Mouse (Mus musculus): ENCODE measurements at regions not wholly inside any gene's neighbourhood (a gene's known extent, or its start where the extent isn't known, plus 50 kb on each side); places are given as distances from the start of the nearest gene placed in this dataset.

DNA sequence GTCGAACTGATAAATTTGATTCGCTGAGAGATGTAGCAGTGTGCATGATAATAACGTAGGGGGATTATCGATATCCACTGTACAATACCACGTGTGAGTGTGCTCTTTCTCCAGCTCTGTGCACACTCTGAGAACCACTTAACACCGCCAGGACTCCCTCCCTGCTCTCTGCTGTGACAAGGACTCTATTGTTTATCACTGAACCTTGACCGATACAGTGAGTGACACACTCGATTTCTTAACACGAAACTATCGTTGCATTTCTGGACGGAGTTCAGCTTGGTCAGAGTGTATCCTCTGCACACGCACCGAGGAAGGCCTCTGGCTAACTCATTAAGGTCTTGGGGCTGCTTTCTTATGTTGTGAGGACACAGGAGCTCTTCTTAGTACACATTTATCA lies 190.7 kb downstream of the Gadd45g start:
- Histone ChIP-seq H3K36me3 (no peaks in the 10 kb centered on the region), H3K4me3 (no peak overlapping the region), H3K9ac (no peak overlapping the region), H3K4me1 (replicated peaks) (peaks cover 26% of the 10 kb centered on the region), H3K4me2 (no peak overlapping the region), H3K9me3 (replicated peaks) (no peaks in the 10 kb centered on the region), H3K27ac (no peak overlapping the region), H3K27me3 (no peaks in the 10 kb centered on the region)
- ATAC-seq (replicated peaks; ENCODE audit: insufficient number of reproducible peaks, insufficient read depth, low FRiP score, low read depth): no peak
- WGBS: 47% methylated on average over 13 of the region's 13 CpGs

DNA sequence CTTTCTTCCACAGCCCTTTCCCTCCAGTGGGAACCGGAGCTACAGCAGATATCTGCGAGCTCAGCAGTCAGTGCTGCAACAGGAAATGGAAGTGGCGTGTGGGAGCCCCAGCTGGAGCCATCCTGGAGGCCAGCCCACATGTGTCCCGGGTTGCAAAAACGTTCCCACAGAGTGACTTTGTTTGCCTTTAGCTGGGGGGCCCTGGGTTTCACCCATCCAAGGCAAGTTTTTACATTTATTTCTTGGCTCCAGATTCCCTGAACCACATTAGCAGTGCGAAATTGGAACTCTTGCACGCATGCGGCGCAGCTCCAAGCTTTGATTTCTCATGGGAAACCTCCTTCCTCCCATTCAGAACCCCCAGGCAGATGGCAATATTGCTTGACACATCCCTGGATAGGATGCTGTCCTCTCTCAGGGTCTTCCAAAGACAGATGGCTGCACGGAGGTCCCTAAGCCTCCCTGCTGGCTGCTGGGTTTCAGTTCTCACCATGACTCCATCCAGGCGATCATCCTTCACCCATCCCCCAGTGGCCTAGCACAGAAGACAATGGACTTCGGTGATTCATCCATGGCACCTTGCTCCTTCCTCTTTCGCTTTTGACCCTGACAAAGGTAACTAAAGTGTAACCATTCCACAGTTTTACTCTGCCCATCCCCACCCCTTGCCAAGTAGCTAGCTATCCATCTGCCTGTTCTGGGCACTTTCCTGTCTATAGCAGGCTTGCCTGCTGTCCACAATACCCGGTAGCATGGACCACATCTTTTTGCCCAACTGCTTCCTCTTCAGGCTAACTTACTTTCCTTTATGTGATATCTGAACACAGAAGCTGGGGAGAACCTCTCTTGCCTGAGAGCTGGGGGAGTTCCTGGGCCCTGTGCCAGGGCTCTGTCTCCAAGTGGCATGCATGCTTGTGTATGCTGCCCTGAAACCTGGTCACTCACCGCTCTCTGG lies 195.3 kb downstream of the Gadd45g start:
- peaks cover 36% of the 10 kb centered on the region for H3K4me1 ChIP-seq (replicated peaks)
- ATAC-seq (replicated peaks; ENCODE audit: insufficient number of reproducible peaks, insufficient read depth, low FRiP score, low read depth): peak; percentile 47; the same call in 1 of the 2 replicates
- H3K4me2 ChIP-seq: peak overlapping the region; percentile 34
- no peaks in the 10 kb centered on the region for H3K9me3 ChIP-seq (replicated peaks)
- peak overlapping the region; percentile 59 for H3K27ac ChIP-seq
- 38% methylated on average over 15 of the region's 15 CpGs for WGBS
- H3K27me3 ChIP-seq: no peaks in the 10 kb centered on the region
- no peak overlapping the region for H3K9ac ChIP-seq
- H3K36me3 ChIP-seq: no peaks in the 10 kb centered on the region
- no peak overlapping the region for H3K4me3 ChIP-seq

DNA sequence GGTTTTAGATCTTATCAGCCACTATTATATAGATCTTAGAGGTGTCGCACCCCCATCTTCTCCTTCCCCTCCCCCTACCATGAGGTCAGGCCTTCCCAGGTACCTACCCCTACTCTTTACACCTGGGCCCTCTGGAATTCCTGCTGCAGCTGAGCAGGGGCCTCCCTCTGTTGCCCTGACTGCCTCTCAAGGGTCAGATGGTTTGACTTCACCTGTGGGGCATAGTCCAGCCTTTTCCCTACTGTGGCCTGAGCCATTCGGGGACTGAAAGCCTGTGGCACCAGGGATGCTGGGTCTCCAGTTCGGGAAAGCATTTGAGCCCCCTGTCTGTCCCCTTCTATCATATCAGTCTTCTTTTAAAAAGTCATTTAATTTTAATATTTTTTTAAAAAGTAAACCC lies 196.4 kb downstream of the Gadd45g start:
- no peak overlapping the region for H3K27ac ChIP-seq
- no peak overlapping the region for H3K9ac ChIP-seq
- ATAC-seq (replicated peaks; ENCODE audit: insufficient number of reproducible peaks, insufficient read depth, low FRiP score, low read depth): no peak
- peaks cover 41% of the 10 kb centered on the region for H3K4me1 ChIP-seq (replicated peaks)
- H3K9me3 ChIP-seq (replicated peaks): no peaks in the 10 kb centered on the region
- no peaks in the 10 kb centered on the region for H3K27me3 ChIP-seq
- H3K36me3 ChIP-seq: no peaks in the 10 kb centered on the region
- 92% methylated on average over 3 of the region's 3 CpGs for WGBS
- no peak overlapping the region for H3K4me3 ChIP-seq
- no peak overlapping the region for H3K4me2 ChIP-seq

DNA sequence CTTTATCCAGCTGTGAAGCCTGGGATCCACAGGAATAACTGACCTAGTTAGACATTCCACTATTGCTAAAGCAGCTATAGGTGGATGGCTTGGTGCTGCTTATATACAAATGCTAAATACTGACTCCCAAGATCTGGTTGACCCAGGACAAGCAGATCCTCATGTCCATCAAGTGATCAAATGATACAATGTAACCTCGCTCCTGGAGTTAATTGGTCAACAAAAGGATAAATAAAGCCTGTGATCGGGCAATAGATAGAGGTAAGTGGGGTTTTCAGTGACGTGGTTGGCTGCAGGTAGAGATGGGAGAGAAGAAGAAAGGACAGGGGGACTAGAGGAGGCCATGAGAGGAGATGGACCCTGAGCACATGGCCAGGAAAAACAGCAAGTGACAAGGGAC lies 197.4 kb downstream of the Gadd45g start:
- no peak overlapping the region for H3K27ac ChIP-seq
- H3K4me2 ChIP-seq: no peak overlapping the region
- no peaks in the 10 kb centered on the region for H3K27me3 ChIP-seq
- H3K9ac ChIP-seq: no peak overlapping the region
- no peaks in the 10 kb centered on the region for H3K36me3 ChIP-seq
- peaks cover 41% of the 10 kb centered on the region for H3K4me1 ChIP-seq (replicated peaks)
- no peak for ATAC-seq (replicated peaks; ENCODE audit: insufficient number of reproducible peaks, insufficient read depth, low FRiP score, low read depth)
- H3K4me3 ChIP-seq: no peak overlapping the region
- H3K9me3 ChIP-seq (replicated peaks): no peaks in the 10 kb centered on the region
- WGBS: 93% methylated on average over 3 of the region's 3 CpGs

DNA sequence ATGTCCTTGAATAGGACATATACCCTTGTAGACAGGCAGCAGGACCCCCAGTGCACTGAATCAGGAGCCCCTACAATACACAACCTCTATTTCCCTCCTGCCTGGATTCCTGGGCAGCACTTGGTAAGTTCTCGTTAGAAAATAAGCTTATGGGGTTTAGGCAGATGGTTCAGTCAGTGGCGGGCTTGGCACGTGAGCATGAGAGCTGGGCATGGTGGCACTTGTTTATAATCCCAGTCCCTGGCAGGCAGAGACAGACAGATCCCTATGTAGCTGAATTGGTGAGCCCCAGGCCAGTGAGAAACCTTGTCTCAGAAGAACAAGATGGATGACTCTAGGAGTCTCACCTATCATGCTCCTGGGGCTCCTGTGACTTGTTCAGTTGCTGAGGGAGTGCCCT lies 198.9 kb downstream of the Gadd45g start:
- 87% methylated on average over 3 of the region's 3 CpGs for WGBS
- no peaks in the 10 kb centered on the region for H3K9me3 ChIP-seq (replicated peaks)
- H3K4me2 ChIP-seq: no peak overlapping the region

DNA sequence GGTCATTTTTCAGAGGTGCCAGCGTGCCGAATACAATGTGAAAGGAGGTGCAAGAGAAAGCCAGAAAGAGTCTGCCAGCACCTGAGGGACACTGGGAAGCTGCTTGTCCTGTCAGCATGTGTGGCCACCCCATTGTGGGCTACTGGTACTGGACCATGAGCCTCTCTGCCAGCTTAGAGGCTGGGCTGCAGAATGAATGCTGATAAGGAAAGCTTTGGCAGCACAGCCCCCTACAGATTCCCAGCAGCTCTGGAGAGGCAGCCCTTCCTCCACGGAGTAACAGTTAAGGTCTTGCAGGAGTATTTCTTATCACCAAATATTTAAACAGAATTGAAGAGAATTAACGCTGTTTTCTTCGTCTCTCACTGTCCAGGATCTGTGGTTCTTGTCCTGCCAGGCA lies 199.5 kb downstream of the Gadd45g start:
- Histone ChIP-seq H3K36me3 (no peaks in the 10 kb centered on the region), H3K27me3 (no peaks in the 10 kb centered on the region), H3K4me3 (0 out of 2 replicates have a peak overlapping the region, but pooled peaks have one; percentile 10), H3K9ac (no peak overlapping the region), H3K9me3 (replicated peaks) (no peaks in the 10 kb centered on the region), H3K4me1 (replicated peaks) (peaks cover 41% of the 10 kb centered on the region), H3K4me2 (peak overlapping the region; percentile 45), H3K27ac (peak overlapping the region; percentile 62)
- 24% methylated on average over 5 of the region's 5 CpGs for WGBS
- peak; percentile 78 for ATAC-seq (replicated peaks; ENCODE audit: insufficient number of reproducible peaks, insufficient read depth, low FRiP score, low read depth)

More for the DNA sequence above, 198.9 kb downstream of the Gadd45g start:
- H3K36me3 ChIP-seq: no peaks in the 10 kb centered on the region
- no peaks in the 10 kb centered on the region for H3K27me3 ChIP-seq
- peaks cover 41% of the 10 kb centered on the region for H3K4me1 ChIP-seq (replicated peaks)
- ATAC-seq (replicated peaks; ENCODE audit: insufficient number of reproducible peaks, insufficient read depth, low FRiP score, low read depth): no peak
- no peak overlapping the region for H3K9ac ChIP-seq
- H3K4me3 ChIP-seq: no peak overlapping the region
- H3K27ac ChIP-seq: peak overlapping the region; percentile 62

DNA sequence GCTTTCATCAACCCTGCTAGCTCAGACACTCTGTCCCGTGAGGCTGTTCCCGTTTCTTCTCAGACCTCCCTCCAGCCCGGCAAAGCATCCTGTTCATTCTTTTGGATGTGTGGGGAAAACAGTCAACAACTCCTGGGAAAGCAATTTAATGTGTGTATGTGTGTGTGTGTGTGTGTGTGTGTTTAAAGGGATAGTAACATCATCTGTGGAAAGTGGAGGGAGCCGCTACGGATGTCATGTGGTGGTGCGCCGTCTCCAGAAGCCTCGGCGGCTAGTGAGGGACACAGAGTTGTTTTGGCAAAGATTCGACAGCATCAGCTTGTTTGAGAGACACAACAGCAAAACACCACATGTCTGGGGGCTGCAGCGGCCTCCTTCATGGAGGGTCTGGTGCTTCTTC lies 200.2 kb downstream of the Gadd45g start:
- Histone ChIP-seq H3K27ac (peak overlapping the region; percentile 62; the same call in 1 of the 2 replicates), H3K9me3 (replicated peaks) (no peaks in the 10 kb centered on the region), H3K4me3 (no peak overlapping the region), H3K27me3 (no peaks in the 10 kb centered on the region), H3K36me3 (no peaks in the 10 kb centered on the region), H3K9ac (no peak overlapping the region), H3K4me1 (replicated peaks) (peaks cover 34% of the 10 kb centered on the region), H3K4me2 (peak overlapping the region; percentile 45)
- WGBS: 49% methylated on average over 11 of the region's 11 CpGs
- ATAC-seq (replicated peaks; ENCODE audit: insufficient number of reproducible peaks, insufficient read depth, low FRiP score, low read depth): 0 out of 2 replicates have a peak, but pooled peaks have one; percentile 15

DNA sequence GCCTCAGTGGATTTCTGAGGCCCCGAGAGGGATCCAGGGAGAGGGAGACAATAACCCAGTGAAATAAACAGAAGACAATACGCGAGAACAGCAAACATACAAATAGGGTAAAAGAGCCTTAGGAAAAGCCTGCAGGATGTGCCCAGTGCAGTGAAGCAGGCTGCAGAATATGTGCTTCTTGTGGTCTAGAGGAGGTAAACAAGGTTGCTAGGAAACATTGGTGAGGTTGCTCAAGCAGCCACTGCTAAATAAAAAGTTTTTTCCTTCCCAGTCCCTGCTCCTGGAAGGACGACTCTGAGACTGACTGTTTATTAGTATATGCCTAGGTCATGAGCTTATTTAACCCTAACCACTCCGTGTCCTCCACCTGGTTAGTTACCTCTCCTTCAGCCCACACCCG lies 201.5 kb downstream of the Gadd45g start:
- no peaks in the 10 kb centered on the region for H3K27me3 ChIP-seq
- H3K27ac ChIP-seq: no peak overlapping the region
- H3K4me3 ChIP-seq: no peak overlapping the region
- no peaks in the 10 kb centered on the region for H3K9me3 ChIP-seq (replicated peaks)
- H3K9ac ChIP-seq: no peak overlapping the region
- H3K4me1 ChIP-seq (replicated peaks): peaks cover 25% of the 10 kb centered on the region
- H3K36me3 ChIP-seq: no peaks in the 10 kb centered on the region
- 78% methylated on average over 6 of the region's 6 CpGs for WGBS
- no peak overlapping the region for H3K4me2 ChIP-seq
- no peak for ATAC-seq (replicated peaks; ENCODE audit: insufficient number of reproducible peaks, insufficient read depth, low FRiP score, low read depth)

DNA sequence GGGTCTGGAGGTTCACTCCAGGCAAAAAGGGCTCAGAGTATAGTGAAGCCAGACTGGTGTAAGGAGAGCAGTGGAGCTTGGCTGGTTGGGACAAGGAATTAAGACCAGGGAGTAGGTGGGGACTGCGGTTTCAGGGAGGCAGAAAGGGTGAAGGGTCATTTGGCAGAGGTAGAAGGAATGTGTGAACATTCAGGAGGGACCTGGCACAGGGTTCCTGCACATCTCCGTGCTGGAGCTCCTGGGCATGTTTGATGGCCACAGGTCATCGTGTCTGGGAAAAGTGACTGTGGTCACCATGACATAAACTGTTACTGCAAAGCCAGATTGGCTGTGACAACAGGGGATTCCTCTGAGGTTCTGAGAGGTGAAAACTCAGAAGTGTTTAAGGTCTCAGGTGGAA lies 202.3 kb downstream of the Gadd45g start:
- Histone ChIP-seq H3K36me3 (no peaks in the 10 kb centered on the region), H3K9ac (no peak overlapping the region), H3K9me3 (replicated peaks) (no peaks in the 10 kb centered on the region), H3K27ac (no peak overlapping the region), H3K27me3 (no peaks in the 10 kb centered on the region), H3K4me3 (no peak overlapping the region), H3K4me2 (no peak overlapping the region), H3K4me1 (replicated peaks) (peaks cover 25% of the 10 kb centered on the region)
- no peak for ATAC-seq (replicated peaks; ENCODE audit: insufficient number of reproducible peaks, insufficient read depth, low FRiP score, low read depth)
- WGBS: 82% methylated on average over 3 of the region's 3 CpGs

DNA sequence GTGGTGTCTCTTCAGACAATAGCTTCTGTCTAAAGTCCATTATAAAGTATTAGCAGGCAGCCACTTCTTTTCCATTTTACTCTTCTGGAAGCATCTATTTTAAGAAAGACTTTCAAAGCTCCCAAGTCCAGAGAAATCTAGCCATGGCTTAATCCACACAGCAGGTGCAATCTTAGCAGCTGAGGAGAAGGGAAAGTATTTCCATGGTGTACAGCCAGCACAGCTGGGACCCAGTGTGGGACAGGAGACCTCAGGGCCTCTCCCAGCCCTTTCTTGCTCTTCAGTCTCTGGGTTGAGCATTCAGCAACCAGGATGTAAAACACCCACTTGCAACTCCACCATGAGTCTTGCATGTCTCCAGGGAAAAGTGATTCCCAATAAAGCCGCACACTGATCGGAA lies 202.8 kb downstream of the Gadd45g start:
- Histone ChIP-seq H3K9me3 (replicated peaks) (no peaks in the 10 kb centered on the region), H3K27ac (no peak overlapping the region), H3K4me2 (no peak overlapping the region), H3K27me3 (no peaks in the 10 kb centered on the region), H3K9ac (no peak overlapping the region), H3K4me1 (replicated peaks) (peaks cover 25% of the 10 kb centered on the region), H3K4me3 (no peak overlapping the region), H3K36me3 (no peaks in the 10 kb centered on the region)
- 95% methylated on average over 2 of the region's 2 CpGs for WGBS
- ATAC-seq (replicated peaks; ENCODE audit: insufficient number of reproducible peaks, insufficient read depth, low FRiP score, low read depth): no peak

DNA sequence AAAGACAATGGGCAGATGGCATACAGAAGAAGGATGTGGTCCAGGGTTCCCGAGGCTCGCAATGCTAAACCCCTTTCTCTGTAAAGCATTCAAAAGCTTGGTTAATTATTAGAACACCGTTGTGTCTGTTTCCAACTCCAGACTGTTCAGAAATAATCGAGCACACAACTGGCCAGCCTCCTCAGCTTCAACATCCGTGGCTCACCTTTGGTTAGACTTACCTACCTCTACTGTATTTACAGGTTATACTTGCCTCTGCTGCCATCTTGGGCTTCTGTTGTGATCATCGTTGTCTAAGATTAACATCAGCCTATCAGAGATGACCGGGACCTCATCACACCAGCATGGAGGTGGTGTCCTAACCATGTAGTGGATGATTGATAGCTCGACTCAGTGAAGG lies 209.3 kb downstream of the Gadd45g start:
- Histone ChIP-seq H3K27me3 (no peaks in the 10 kb centered on the region), H3K9ac (no peak overlapping the region), H3K36me3 (no peaks in the 10 kb centered on the region), H3K4me2 (no peak overlapping the region), H3K4me1 (replicated peaks) (no peaks in the 10 kb centered on the region), H3K27ac (no peak overlapping the region), H3K9me3 (replicated peaks) (no peaks in the 10 kb centered on the region), H3K4me3 (no peak overlapping the region)
- 86% methylated on average over 8 of the region's 8 CpGs for WGBS
- no peak for ATAC-seq (replicated peaks; ENCODE audit: insufficient number of reproducible peaks, insufficient read depth, low FRiP score, low read depth)

DNA sequence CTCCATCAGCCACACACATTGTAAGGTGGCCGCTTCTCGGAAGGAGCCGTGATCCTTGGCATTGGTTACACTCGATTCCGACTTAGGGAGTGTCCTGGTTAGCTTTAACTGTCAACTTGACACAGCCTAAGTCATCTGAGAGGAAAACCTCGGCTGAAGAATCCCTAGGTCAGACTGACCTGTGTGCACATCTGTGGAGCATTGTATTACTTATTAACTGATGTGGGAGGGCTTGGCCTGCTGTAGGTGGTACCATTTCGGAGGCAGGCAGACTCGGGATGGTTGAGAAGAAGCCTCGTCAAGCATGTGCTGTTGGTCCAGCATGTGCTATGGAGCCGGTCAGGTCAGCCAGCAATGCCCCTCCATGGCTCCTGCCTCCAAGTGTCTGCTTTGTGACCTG lies 211.0 kb downstream of the Gadd45g start:
- H3K27me3 ChIP-seq: no peaks in the 10 kb centered on the region
- no peaks in the 10 kb centered on the region for H3K4me1 ChIP-seq (replicated peaks)
- H3K9me3 ChIP-seq (replicated peaks): no peaks in the 10 kb centered on the region
- H3K9ac ChIP-seq: no peak overlapping the region
- H3K27ac ChIP-seq: no peak overlapping the region
- no peak for ATAC-seq (replicated peaks; ENCODE audit: insufficient number of reproducible peaks, insufficient read depth, low FRiP score, low read depth)
- 71% methylated on average over 10 of the region's 10 CpGs for WGBS
- H3K4me2 ChIP-seq: no peak overlapping the region
- H3K36me3 ChIP-seq: no peaks in the 10 kb centered on the region
- no peak overlapping the region for H3K4me3 ChIP-seq
